Mouse (Mus musculus): ENCODE results near the gene Snrk.

DNA sequence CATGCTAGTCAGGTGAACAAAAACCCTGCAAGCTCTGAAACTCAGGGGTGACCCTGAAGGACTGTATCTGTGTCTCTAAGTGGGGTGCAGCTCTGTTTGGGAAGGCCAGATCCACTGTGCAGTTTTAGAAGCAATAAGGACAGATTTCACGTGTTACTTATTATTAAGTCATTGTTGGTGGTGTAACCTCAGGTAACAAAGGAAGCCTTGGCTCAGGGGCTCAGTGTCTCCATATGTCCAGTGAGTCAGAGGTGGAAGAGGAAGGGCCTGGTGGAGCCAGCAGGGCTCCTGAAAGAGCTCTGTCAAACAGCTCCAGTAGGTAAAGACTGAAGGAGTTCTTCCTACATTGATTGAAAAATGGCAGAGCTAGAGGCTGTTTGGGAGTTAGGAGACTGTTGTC is 22.9 kb upstream of the Snrk start:
- TF ChIP-seq POLR2A (IDR thresholded peaks at IDR 0.05; ENCODE audit: low read depth, low read length) (no peak), CTCF (conservative IDR thresholded peaks at IDR 0.05; ENCODE audit: insufficient read depth, insufficient read length, low read depth, low read length) (no peak)

Data from kidney, adult 2 months (tissue).